Mouse (Mus musculus) hindbrain, embryonic 13.5 days (tissue): ENCODE data around the gene Xpo4. TPM values are rescaled to one million over a fixed set of nuclear protein-coding genes. Genes with fewer than 3 reads are reported as not detected.
"Not testable (repeated sequence)": the region's sequence is repeated elsewhere in the genome, so short reads cannot be mapped to it uniquely, and the experiment has no call there.

ENCODE experiments used
- ATAC-seq: fragments of 200-750 bp; cut with Nextera tagmentation; 2 replicates; pipeline ENCODE4 v1.8.0; 2017; ENCODE audit warnings: moderate TSS enrichment; ENCODE audit not compliant: low FRiP score
- H3K27ac ChIP-seq: fragments of 300-500 bp; sonication (generic); 2 replicates; pipeline ENCODE4 v1.5.1; 2015; ENCODE audit warnings: inconsistent platforms, mild to moderate bottlenecking, moderate library complexity
- H3K27me3 ChIP-seq: fragments of 300-500 bp; sonication (generic); 2 replicates; pipeline ENCODE4 v1.6.1; 2015; ENCODE audit warnings: mild to moderate bottlenecking, inconsistent platforms
- H3K36me3 ChIP-seq: fragments of 300-500 bp; sonication (generic); 2 replicates; pipeline ENCODE4 v1.6.1; 2015; ENCODE audit warnings: mild to moderate bottlenecking, inconsistent platforms
- H3K4me1 ChIP-seq: fragments of 300-500 bp; sonication (generic); replicated peaks from 2 replicates; pipeline ENCODE4 v1.6.1; 2015; ENCODE audit warnings: inconsistent platforms
- H3K4me2 ChIP-seq: fragments of 300-500 bp; sonication (generic); 2 replicates; pipeline ENCODE4 v1.6.1; 2015; ENCODE audit warnings: inconsistent platforms, mild to moderate bottlenecking, moderate library complexity
- H3K4me3 ChIP-seq: fragments of 300-500 bp; sonication (generic); 2 replicates; pipeline ENCODE4 v1.5.1; 2015; ENCODE audit warnings: mild to moderate bottlenecking, inconsistent platforms
- H3K9ac ChIP-seq: fragments of 300-500 bp; sonication (generic); 2 replicates; pipeline ENCODE4 v1.6.1; 2015; ENCODE audit warnings: mild to moderate bottlenecking, inconsistent platforms
- H3K9me3 ChIP-seq: fragments of 300-500 bp; sonication (generic); 2 replicates; pipeline ENCODE4 v1.6.1; 2016; ENCODE audit warnings: inconsistent platforms
- WGBS: fragments of 180-500 bp; shearing (Covaris S2); methylation state at CpG from one replicate; pipeline ENCODE4 v1.1.7; 2015; 5-methylcytosine and 5-hydroxymethylcytosine counted together
- polyA plus RNA-seq: library from polyadenylated mRNA; unstranded; fragments of >200 nt; fragmentation: Nextera tagmentation; extraction: Ambion mirVana; gene quantifications from 2 replicates; pipeline ENCODE4 v1.2.1, GENCODE M21; 2015

The Xpo4 gene
- polyA plus RNA-seq, 1 experiment from 2014 or later, result 14.9 TPM

GRCm38 (mm10) chr14:57696066-57696465 is 30.8 kb upstream of the Xpo4 start:
- Histone ChIP-seq H3K4me1 (no peaks in the 10 kb centered on the region), H3K4me2 (no peak overlapping the region), H3K27me3 (no peaks in the 10 kb centered on the region), H3K36me3 (peaks cover 73% of the 10 kb centered on the region), H3K27ac (no peak overlapping the region), H3K9ac (no peak overlapping the region), H3K9me3 (no peaks in the 10 kb centered on the region), H3K4me3 (no peak overlapping the region)
- WGBS, result 97% methylated on average over 15 of the region's 15 CpGs
- ATAC-seq, result no peak

GRCm38 (mm10) chr14:57695550-57695949 is 30.3 kb upstream of the Xpo4 start:
- Histone ChIP-seq H3K9me3 (no peaks in the 10 kb centered on the region), H3K36me3 (peaks cover 79% of the 10 kb centered on the region), H3K4me3 (no peak overlapping the region), H3K4me1 (no peaks in the 10 kb centered on the region), H3K4me2 (no peak overlapping the region), H3K27ac (no peak overlapping the region), H3K27me3 (no peaks in the 10 kb centered on the region), H3K9ac (no peak overlapping the region)
- WGBS, result 93% methylated on average over 8 of the region's 8 CpGs
- no peak for ATAC-seq

GRCm38 (mm10) chr14:57694246-57694645 is 29.0 kb upstream of the Xpo4 start:
- H3K36me3 ChIP-seq, result peaks cover 69% of the 10 kb centered on the region
- 88% methylated on average over 16 of the region's 16 CpGs for WGBS

GRCm38 (mm10) chr14:57692517-57693130 is 27.4 kb upstream of the Xpo4 start:
- WGBS, result 94% methylated on average over 17 of the region's 17 CpGs
- no peaks in the 10 kb centered on the region for H3K9me3 ChIP-seq
- H3K9ac ChIP-seq, result no peak overlapping the region
- H3K4me3 ChIP-seq, result no peak overlapping the region
- H3K27ac ChIP-seq, result no peak overlapping the region
- no peaks in the 10 kb centered on the region for H3K27me3 ChIP-seq
- H3K36me3 ChIP-seq, result peaks cover 65% of the 10 kb centered on the region
- no peak overlapping the region for H3K4me2 ChIP-seq
- no peak for ATAC-seq
- H3K4me1 ChIP-seq, result no peaks in the 10 kb centered on the region

More at GRCm38 (mm10) chr14:57694246-57694645, 29.0 kb upstream of the Xpo4 start:
- Histone ChIP-seq H3K27me3 (no peaks in the 10 kb centered on the region), H3K9me3 (no peaks in the 10 kb centered on the region), H3K4me2 (no peak overlapping the region), H3K9ac (no peak overlapping the region), H3K4me3 (no peak overlapping the region), H3K27ac (no peak overlapping the region), H3K4me1 (no peaks in the 10 kb centered on the region)
- no peak for ATAC-seq

GRCm38 (mm10) chr14:57691316-57691715 is 26.1 kb upstream of the Xpo4 start:
- H3K9me3 ChIP-seq, result no peaks in the 10 kb centered on the region
- H3K27ac ChIP-seq, result no peak overlapping the region
- H3K4me3 ChIP-seq, result no peak overlapping the region
- no peak overlapping the region for H3K4me2 ChIP-seq
- H3K4me1 ChIP-seq, result no peaks in the 10 kb centered on the region
- no peaks in the 10 kb centered on the region for H3K27me3 ChIP-seq
- no peak for ATAC-seq
- H3K9ac ChIP-seq, result no peak overlapping the region
- WGBS, result 96% methylated on average over 24 of the region's 24 CpGs
- peaks cover 55% of the 10 kb centered on the region for H3K36me3 ChIP-seq

- 94% methylated on average over 8 of the region's 8 CpGs for WGBS
- Histone ChIP-seq H3K27me3 (no peaks in the 10 kb centered on the region), H3K9me3 (no peaks in the 10 kb centered on the region), H3K4me3 (no peak overlapping the region), H3K9ac (no peak overlapping the region), H3K36me3 (peaks cover 49% of the 10 kb centered on the region), H3K4me2 (no peak overlapping the region), H3K4me1 (no peaks in the 10 kb centered on the region), H3K27ac (no peak overlapping the region)
- ATAC-seq, result no peak
Observed at GRCm38 (mm10) chr14:57690681-57691080, 25.5 kb upstream of the Xpo4 start.

- not testable (repeated sequence) for H3K27me3 ChIP-seq, ATAC-seq
Observed at GRCm38 (mm10) chr14:57688066-57688465, 22.8 kb upstream of the Xpo4 start.

GRCm38 (mm10) chr14:57687441-57687840 is 22.2 kb upstream of the Xpo4 start:
- no peak overlapping the region for H3K4me3 ChIP-seq
- 91% methylated on average over 5 of the region's 5 CpGs for WGBS
- no peak overlapping the region for H3K4me2 ChIP-seq
- no peaks in the 10 kb centered on the region for H3K4me1 ChIP-seq
- no peak overlapping the region for H3K9ac ChIP-seq
- no peak for ATAC-seq
- no peak overlapping the region for H3K27ac ChIP-seq
- H3K36me3 ChIP-seq, result peaks cover 22% of the 10 kb centered on the region
- no peaks in the 10 kb centered on the region for H3K27me3 ChIP-seq
- H3K9me3 ChIP-seq, result no peaks in the 10 kb centered on the region

More at GRCm38 (mm10) chr14:57688066-57688465, 22.8 kb upstream of the Xpo4 start:
- not testable (repeated sequence) for H3K4me3 ChIP-seq, H3K9ac ChIP-seq, H3K27ac ChIP-seq, H3K4me2 ChIP-seq, H3K9me3 ChIP-seq, H3K4me1 ChIP-seq
- peaks cover 27% of the 10 kb centered on the region for H3K36me3 ChIP-seq
- 93% methylated on average over 7 of the region's 7 CpGs for WGBS

- H3K9me3 ChIP-seq, result no peaks in the 10 kb centered on the region
- H3K36me3 ChIP-seq, result peaks cover 17% of the 10 kb centered on the region
- 90% methylated on average over 6 of the region's 6 CpGs for WGBS
- no peak for ATAC-seq
- no peak overlapping the region for H3K4me2 ChIP-seq
- H3K27ac ChIP-seq, result no peak overlapping the region
- no peak overlapping the region for H3K4me3 ChIP-seq
- no peak overlapping the region for H3K9ac ChIP-seq
- H3K4me1 ChIP-seq, result no peaks in the 10 kb centered on the region
- no peaks in the 10 kb centered on the region for H3K27me3 ChIP-seq
Observed at GRCm38 (mm10) chr14:57686647-57687046, 21.4 kb upstream of the Xpo4 start.

GRCm38 (mm10) chr14:57684579-57684978 is 19.3 kb upstream of the Xpo4 start:
- H3K4me1 ChIP-seq, result no peaks in the 10 kb centered on the region
- H3K27ac ChIP-seq, result no peak overlapping the region
- 3% methylated on average over 1 of the region's 1 CpGs for WGBS
- no peak overlapping the region for H3K9ac ChIP-seq
- H3K4me3 ChIP-seq, result no peak overlapping the region
- H3K9me3 ChIP-seq, result no peaks in the 10 kb centered on the region
- H3K27me3 ChIP-seq, result no peaks in the 10 kb centered on the region
- no peak for ATAC-seq
- no peak overlapping the region for H3K4me2 ChIP-seq
- H3K36me3 ChIP-seq, result 0 out of 2 replicates have a peak, but pooled peaks cover 5% of the 10 kb centered on the region

GRCm38 (mm10) chr14:57682751-57683150 is 17.5 kb upstream of the Xpo4 start:
- no peak overlapping the region for H3K27ac ChIP-seq
- H3K4me1 ChIP-seq, result no peaks in the 10 kb centered on the region
- no peaks in the 10 kb centered on the region for H3K9me3 ChIP-seq
- no peaks in the 10 kb centered on the region for H3K27me3 ChIP-seq
- 87% methylated on average over 4 of the region's 4 CpGs for WGBS
- no peak overlapping the region for H3K9ac ChIP-seq
- H3K36me3 ChIP-seq, result no peaks in the 10 kb centered on the region
- H3K4me2 ChIP-seq, result no peak overlapping the region
- H3K4me3 ChIP-seq, result no peak overlapping the region
- no peak for ATAC-seq

GRCm38 (mm10) chr14:57679958-57680535 is 14.8 kb upstream of the Xpo4 start:
- H3K27me3 ChIP-seq, result no peaks in the 10 kb centered on the region
- H3K4me2 ChIP-seq, result no peak overlapping the region
- 44% methylated on average over 5 of the region's 5 CpGs for WGBS
- no peaks in the 10 kb centered on the region for H3K36me3 ChIP-seq
- H3K4me3 ChIP-seq, result no peak overlapping the region
- no peaks in the 10 kb centered on the region for H3K9me3 ChIP-seq
- no peak overlapping the region for H3K9ac ChIP-seq
- H3K27ac ChIP-seq, result no peak overlapping the region
- H3K4me1 ChIP-seq, result no peaks in the 10 kb centered on the region
- peak; percentile 88 for ATAC-seq

- no peaks in the 10 kb centered on the region for H3K9me3 ChIP-seq
- H3K27ac ChIP-seq, result no peak overlapping the region
- no peak overlapping the region for H3K9ac ChIP-seq
- 25% methylated on average over 1 of the region's 1 CpGs for WGBS
- H3K4me3 ChIP-seq, result no peak overlapping the region
- H3K27me3 ChIP-seq, result no peaks in the 10 kb centered on the region
- no peaks in the 10 kb centered on the region for H3K36me3 ChIP-seq
- peak; percentile 39; the same call in 1 of the 2 replicates for ATAC-seq
- H3K4me1 ChIP-seq, result no peaks in the 10 kb centered on the region
- no peak overlapping the region for H3K4me2 ChIP-seq
Observed at GRCm38 (mm10) chr14:57679523-57679922, 14.3 kb upstream of the Xpo4 start.
